Mouse (Mus musculus): ENCODE results near the gene Rnase10. TPM values are rescaled to one million over a fixed set of nuclear protein-coding genes. Genes with fewer than 3 reads are reported as not detected.

Rnase10 gene
- polyA plus RNA-seq, 1 experiment: 0.10 TPM

DNA sequence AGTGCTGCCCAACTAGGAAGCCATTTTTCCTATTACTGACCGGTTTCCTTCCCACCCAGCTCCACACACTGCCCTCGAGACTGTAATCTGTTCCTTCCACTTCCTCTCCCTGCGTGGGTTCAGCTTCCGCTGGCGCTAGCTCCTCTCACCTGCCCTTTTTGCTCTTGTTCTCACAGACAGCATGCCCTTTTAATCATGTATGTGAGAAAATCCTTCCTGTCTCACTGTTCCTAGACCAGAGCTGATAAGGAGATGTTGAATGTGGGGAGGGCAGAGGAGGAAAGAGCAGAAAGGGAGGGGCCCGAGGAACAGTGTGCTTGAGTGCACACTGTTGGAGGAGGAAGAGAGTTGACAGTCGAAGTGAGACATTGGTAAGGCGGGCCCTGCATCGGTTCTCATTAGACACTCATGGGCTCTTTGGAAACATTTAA is 49.9 kb downstream of the Rnase10 start, which contains the start of gene Rnase12:
Gene Rnase12, minus strand, starts transcription at position 261 of the 431 bp plus-strand sequence.
- Histone ChIP-seq H3K27me3 (ENCODE audit: control insufficient read depth, insufficient read depth, insufficient read length) (no peaks in the 10 kb centered on the region), H3K36me3 (ENCODE audit: control insufficient read depth, insufficient read depth) (no peaks in the 10 kb centered on the region), H3K79me2 (ENCODE audit: control insufficient read depth, insufficient read depth) (no peaks in the 10 kb centered on the region), H3K4me2 (ENCODE audit: low read depth) (no peak within 1 kb of the TSS), H3K4me3 (no peak within 1 kb of the TSS), H3ac (ENCODE audit: control insufficient read depth, insufficient read length) (no peak within 1 kb of the TSS)
- TF ChIP-seq MAX (IDR thresholded peaks at IDR 0.05; ENCODE audit: low read depth) (no peak), SRF (IDR thresholded peaks at IDR 0.05; ENCODE audit: control insufficient read depth, insufficient read length, low read depth) (no peak), REST (IDR thresholded peaks at IDR 0.05; ENCODE audit: insufficient read depth, insufficient read length) (no peak), POLR2A (IDR thresholded peaks at IDR 0.05; ENCODE audit: insufficient read length, low read depth) (no peak), TCF3 (IDR thresholded peaks at IDR 0.05; ENCODE audit: insufficient read length, low read depth) (no peak), POLR2AphosphoS2 (IDR thresholded peaks at IDR 0.05; ENCODE audit: insufficient read length, low read depth) (no peak), MYOG (IDR thresholded peaks at IDR 0.05; ENCODE audit: control insufficient read depth in 1 of 3, insufficient read depth in 1 of 3, insufficient read length in 2 of 3, low read depth in 2 of 3) (no peak), CEBPB (IDR thresholded peaks at IDR 0.05; ENCODE audit: insufficient read depth, poor library complexity, severe bottlenecking) (no peak), USF1 (IDR thresholded peaks at IDR 0.05; ENCODE audit: low read depth) (no peak)

Other genes starting within 250 kb of the Rnase10 start
- gene Ttc5, start 222.2 kb upstream of the Rnase10 start, polyA plus RNA-seq (2012; fragmentation: generic; extraction: Trizol): 26.7 TPM
- gene Ccnb1ip1, start 200.0 kb upstream of the Rnase10 start, polyA plus RNA-seq (2012; fragmentation: generic; extraction: Trizol): 0.16 TPM
- 22.1 TPM for gene Parp2, start 199.9 kb upstream of the Rnase10 start, polyA plus RNA-seq (2012; fragmentation: generic; extraction: Trizol)
- 20.6 TPM for gene Tep1, start 137.2 kb upstream of the Rnase10 start, polyA plus RNA-seq (2012; fragmentation: generic; extraction: Trizol)
- gene Klhl33, start 110.2 kb upstream of the Rnase10 start, polyA plus RNA-seq (2012; fragmentation: generic; extraction: Trizol): 4.9 TPM
- gene Osgep, start 82.9 kb upstream of the Rnase10 start, polyA plus RNA-seq (2012; fragmentation: generic; extraction: Trizol): 81.0 TPM
- gene Apex1, start 82.8 kb upstream of the Rnase10 start, polyA plus RNA-seq (2012; fragmentation: generic; extraction: Trizol): 113 TPM
- gene Pip4p1, start 76.9 kb upstream of the Rnase10 start, polyA plus RNA-seq (2012; fragmentation: generic; extraction: Trizol): 71.3 TPM
- gene Pnp, start 76.7 kb upstream of the Rnase10 start, polyA plus RNA-seq (2012; fragmentation: generic; extraction: Trizol): 20.4 TPM
- gene Gm49342, start 63.2 kb upstream of the Rnase10 start, polyA plus RNA-seq (2012; fragmentation: generic; extraction: Trizol): 11.9 TPM
- 0.08 TPM for gene Pnp2, start 51.8 kb upstream of the Rnase10 start, polyA plus RNA-seq (2012; fragmentation: generic; extraction: Trizol)
- not detected for gene Rnase9, start 34.1 kb downstream of the Rnase10 start, polyA plus RNA-seq (2012; fragmentation: generic; extraction: Trizol)
- not detected for gene Rnase11, start 42.4 kb downstream of the Rnase10 start, polyA plus RNA-seq (2012; fragmentation: generic; extraction: Trizol)
- not detected for gene Rnase12, start 49.9 kb downstream of the Rnase10 start, polyA plus RNA-seq (2012; fragmentation: generic; extraction: Trizol)
- gene Olfr750, start 66.7 kb downstream of the Rnase10 start, polyA plus RNA-seq (2012; fragmentation: generic; extraction: Trizol): not detected
- gene Rnase4, start 83.3 kb downstream of the Rnase10 start, polyA plus RNA-seq (2012; fragmentation: generic; extraction: Trizol): 17.8 TPM
- gene Ang, start 83.4 kb downstream of the Rnase10 start, polyA plus RNA-seq (2012; fragmentation: generic; extraction: Trizol): 1.3 TPM
- gene Eddm3b, start 106.7 kb downstream of the Rnase10 start, polyA plus RNA-seq (2012; fragmentation: generic; extraction: Trizol): 0.05 TPM
- 0.12 TPM for gene Rnase6, start 116.2 kb downstream of the Rnase10 start, polyA plus RNA-seq (2012; fragmentation: generic; extraction: Trizol)
- gene Rnase1, start 139.0 kb downstream of the Rnase10 start, polyA plus RNA-seq (2012; fragmentation: generic; extraction: Trizol): 0.17 TPM
- not detected for gene Rnase2b, start 154.5 kb downstream of the Rnase10 start, polyA plus RNA-seq (2012; fragmentation: generic; extraction: Trizol)
- gene Ang2, start 191.4 kb downstream of the Rnase10 start, polyA plus RNA-seq (2012; fragmentation: generic; extraction: Trizol): 1.4 TPM
- gene Ear14, start 195.6 kb downstream of the Rnase10 start, polyA plus RNA-seq (2012; fragmentation: generic; extraction: Trizol): not detected
- 0.43 TPM for gene Rnase2a, start 248.4 kb downstream of the Rnase10 start, polyA plus RNA-seq (2012; fragmentation: generic; extraction: Trizol)

All from myocyte (in vitro differentiated cells).